16 mouse cellular contexts compared by ENCODE assay signal in the genomic region with DNA sequence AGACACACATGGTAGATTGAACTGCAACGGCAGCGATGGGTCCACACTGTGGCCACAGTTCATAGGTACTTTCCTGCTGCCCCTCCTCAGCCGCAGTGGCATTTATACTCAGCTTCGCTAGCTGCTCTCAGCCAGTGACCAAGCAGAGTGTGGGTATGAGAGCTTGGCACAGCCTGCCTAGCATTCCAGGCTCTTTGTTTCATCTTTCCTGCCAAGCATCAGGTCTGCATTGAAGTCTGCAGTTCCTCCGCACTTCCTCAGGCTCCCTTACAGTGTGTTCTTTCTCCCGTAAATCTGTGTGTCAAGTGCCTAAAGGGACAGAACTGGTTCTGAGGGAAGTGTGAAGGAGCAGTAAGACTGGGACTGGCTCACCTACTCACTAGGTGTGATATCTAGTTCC.
A peak's percentile ranks its signal among the peaks of the same experiment; 100 is the strongest.
DNase-seq lines count a peak whose midpoint lies in the region; ATAC-seq lines count a peak whose summit lies in the region.
"Had no signal": no experiment of that assay in that cellular context is flagged by ENCODE, and none has a peak within 500 bp of the region (broad histone marks: within the 10 kb centered on the region; RNA-seq: fewer than 3 reads in every experiment).

No protein-coding gene starts in this region.

- WGBS in heart, embryonic 11.5 days (ENCODE audit: insufficient replicate concordance), result 87% methylated on average over 6 of the region's 6 CpGs
- WGBS in lung, embryonic 16.5 days, result 83% methylated on average over 6 of the region's 6 CpGs

- no peaks in the 10 kb centered on the region for H3K9me3 ChIP-seq in heart, embryonic 11.5 days (replicated peaks; ENCODE audit: control insufficient read depth, low read length)
- no peaks in the 10 kb centered on the region for H3K9me3 ChIP-seq in lung, embryonic 16.5 days (ENCODE audit: control insufficient read depth, low read length)
- H3K9me3 ChIP-seq: embryonic facial prominence, embryonic 12.5 days; hindbrain, embryonic 15.5 days had no signal

- no peaks in the 10 kb centered on the region for H3K36me3 ChIP-seq in heart, embryonic 11.5 days (ENCODE audit: control insufficient read depth, insufficient read depth, low read length)
- no peaks in the 10 kb centered on the region for H3K36me3 ChIP-seq in lung, embryonic 16.5 days (ENCODE audit: control insufficient read depth, insufficient read depth, low read length)
- H3K36me3 ChIP-seq: embryonic facial prominence, embryonic 12.5 days; hindbrain, embryonic 15.5 days had no signal

- H3K27me3 ChIP-seq in heart, embryonic 11.5 days (ENCODE audit: control insufficient read depth, insufficient read depth, low read length), result no peaks in the 10 kb centered on the region
- H3K27me3 ChIP-seq in lung, embryonic 16.5 days (ENCODE audit: control insufficient read depth, insufficient read depth, low read depth, low read length), result no peaks in the 10 kb centered on the region; the same call in 1 of the 2 replicates
- H3K27me3 ChIP-seq: embryonic facial prominence, embryonic 12.5 days; hindbrain, embryonic 15.5 days had no signal

- DNase-seq in heart, adult 11 months, result peak; percentile 54
- no peak for DNase-seq in lung, postnatal 4 days
- peak; percentile 50 for DNase-seq in brain, adult 2 months (ENCODE audit: low read depth, low spot score)
- DNase-seq in yolk sac, embryonic 10.5 days (ENCODE audit: low spot score), result no peak
- DNase-seq: adrenal gland, adult 8-10 months; adrenal gland, postnatal 36 days; cerebellum, adult 11-12 months; cerebellum, adult 9-10 months; cerebellum, postnatal 25 days; gastrocnemius, postnatal 14 days; heart, postnatal 36 days; kidney, adult 11 months had no signal

- no peak for ATAC-seq in heart, embryonic 11.5 days (replicated peaks; ENCODE audit: insufficient number of reproducible peaks, low FRiP score, low TSS enrichment)
- ATAC-seq in lung, embryonic 16.5 days (ENCODE audit: low read depth), result 0 out of 2 replicates have a peak, but pooled peaks have one; percentile 16

- no peak overlapping the region for H3K4me3 ChIP-seq in heart, embryonic 11.5 days (ENCODE audit: low read depth, low read length)
- H3K4me3 ChIP-seq in lung, embryonic 16.5 days (ENCODE audit: low read length), result no peak overlapping the region
- H3K4me3 ChIP-seq: embryonic facial prominence, embryonic 12.5 days; hindbrain, embryonic 15.5 days had no signal

- H3K4me1 ChIP-seq in heart, embryonic 11.5 days (ENCODE audit: control insufficient read depth, insufficient read depth, low read length), result peaks cover 16% of the 10 kb centered on the region
- peaks cover 6% of the 10 kb centered on the region for H3K4me1 ChIP-seq in lung, embryonic 16.5 days (replicated peaks; ENCODE audit: control insufficient read depth, insufficient read depth, low read length)
- H3K4me1 ChIP-seq: embryonic facial prominence, embryonic 12.5 days had no signal

- no peak overlapping the region for H3K9ac ChIP-seq in heart, embryonic 11.5 days (ENCODE audit: low read depth, low read length)
- no peak overlapping the region for H3K9ac ChIP-seq in lung, embryonic 16.5 days (ENCODE audit: low read length)
- H3K9ac ChIP-seq: embryonic facial prominence, embryonic 12.5 days; hindbrain, embryonic 15.5 days had no signal

- no peak overlapping the region for H3K4me2 ChIP-seq in heart, embryonic 11.5 days
- H3K4me2 ChIP-seq in lung, embryonic 16.5 days (ENCODE audit: low read depth, low read length), result no peak overlapping the region
- H3K4me2 ChIP-seq: embryonic facial prominence, embryonic 12.5 days; hindbrain, embryonic 15.5 days had no signal

- H3K27ac ChIP-seq in heart, embryonic 11.5 days (ENCODE audit: low read depth, low read length), result no peak overlapping the region
- no peak overlapping the region for H3K27ac ChIP-seq in lung, embryonic 16.5 days (ENCODE audit: low read length)
- H3K27ac ChIP-seq: embryonic facial prominence, embryonic 12.5 days; hindbrain, embryonic 15.5 days had no signal

Comparison
In these comparisons a context has a peak if more than half of its experiments do, and no peak if none do; other contexts are left out.
1. DNase-seq: peak in heart, adult 11 months (single experiment) and brain, adult 2 months (single experiment); none in lung, postnatal 4 days (0 of 2) and yolk sac, embryonic 10.5 days (single experiment).